Mouse (Mus musculus) midbrain, embryonic 14.5 days (tissue): ENCODE measurements at regions not wholly inside any gene's neighbourhood (a gene's known extent, or its start where the extent isn't known, plus 50 kb on each side); places are given as distances from the start of the nearest gene placed in this dataset.

Experiments
- ATAC-seq: fragments of 200-750 bp; cut with Nextera tagmentation; 2 replicates; pipeline ENCODE4 v1.8.0; 2017; ENCODE audit warnings: moderate number of reproducible peaks, moderate library complexity; ENCODE audit not compliant: low FRiP score, low TSS enrichment
- DNase-seq: peaks from one replicate; pipeline ENCODE4 v3.0.0-alpha.2; 2015
- H3K27ac ChIP-seq: fragments of 300-500 bp; sonication (generic); replicated peaks from 2 replicates; pipeline ENCODE4 v1.5.1; 2014; ENCODE audit warnings: mild to moderate bottlenecking, low read depth, low read length, moderate library complexity
- H3K27me3 ChIP-seq: fragments of 300-500 bp; sonication (generic); 2 replicates; pipeline ENCODE4 v1.6.1; 2014; ENCODE audit warnings: low read length, control low read depth, mixed read lengths; ENCODE audit not compliant: control insufficient read depth, insufficient read depth
- H3K36me3 ChIP-seq: fragments of 300-500 bp; sonication (generic); 2 replicates; pipeline ENCODE4 v1.6.1; 2014; ENCODE audit warnings: low read length, control low read depth; ENCODE audit not compliant: control insufficient read depth, insufficient read depth
- H3K4me1 ChIP-seq: fragments of 300-500 bp; sonication (generic); 2 replicates; pipeline ENCODE4 v1.6.1; 2014; ENCODE audit warnings: mild to moderate bottlenecking, antibody characterized with exemption, low read length, control low read depth; ENCODE audit not compliant: control insufficient read depth, insufficient read depth
- H3K4me2 ChIP-seq: fragments of 300-500 bp; sonication (generic); 2 replicates; pipeline ENCODE4 v1.6.1; 2014; ENCODE audit warnings: mild to moderate bottlenecking, low read length, moderate library complexity
- H3K4me3 ChIP-seq: fragments of 300-500 bp; sonication (generic); replicated peaks from 2 replicates; pipeline ENCODE4 v1.5.1; 2014; ENCODE audit warnings: low read depth, low read length
- H3K9ac ChIP-seq: fragments of 300-500 bp; sonication (generic); replicated peaks from 2 replicates; pipeline ENCODE4 v1.6.1; 2014; ENCODE audit warnings: mild to moderate bottlenecking, low read length, moderate library complexity
- H3K9me3 ChIP-seq: fragments of 300-500 bp; sonication (generic); 2 replicates; pipeline ENCODE4 v1.6.1; 2016; ENCODE audit warnings: low read length, control low read depth, mixed read lengths; ENCODE audit not compliant: control insufficient read depth
- WGBS: fragments of 180-500 bp; shearing (Covaris S2); extraction: QIAGEN DNeasy Blood & Tissue Kit; methylation state at CpG from one replicate; pipeline ENCODE4 v1.1.7; 2014; 5-methylcytosine and 5-hydroxymethylcytosine counted together

GRCm38 (mm10) chr13:110627732-110628131, 232.9 kb downstream of the Plk2 start:
- Histone ChIP-seq H3K9ac (no peak overlapping the region), H3K4me1 (peaks cover 4% of the 10 kb centered on the region; the same call in 1 of the 2 replicates), H3K9me3 (no peaks in the 10 kb centered on the region), H3K4me3 (no peak overlapping the region), H3K27me3 (no peaks in the 10 kb centered on the region), H3K27ac (peak overlapping the region; percentile 63; the same call in 1 of the 2 replicates), H3K36me3 (no peaks in the 10 kb centered on the region), H3K4me2 (no peak overlapping the region)
- 33% methylated on average over 9 of the region's 9 CpGs for WGBS
- ATAC-seq (no peak), DNase-seq (peak; percentile 53)

- Histone ChIP-seq H3K36me3 (no peaks in the 10 kb centered on the region), H3K9ac (no peak overlapping the region), H3K27ac (no peak overlapping the region), H3K9me3 (no peaks in the 10 kb centered on the region), H3K27me3 (no peaks in the 10 kb centered on the region), H3K4me1 (peaks cover 4% of the 10 kb centered on the region; the same call in 1 of the 2 replicates), H3K4me2 (no peak overlapping the region), H3K4me3 (no peak overlapping the region)
- 35% methylated on average over 1 of the region's 1 CpGs for WGBS
- no peak for ATAC-seq
- no peak for DNase-seq
These were observed 233.4 kb downstream of the Plk2 start for GRCm38 (mm10) chr13:110628201-110628600.

- WGBS: 93% methylated on average over 3 of the region's 3 CpGs
- no peak for DNase-seq
These were observed 238.5 kb downstream of the Plk2 start for GRCm38 (mm10) chr13:110633261-110633781.

GRCm38 (mm10) chr13:110633899-110634298, 239.1 kb downstream of the Plk2 start:
- Histone ChIP-seq H3K4me2 (no peak overlapping the region), H3K36me3 (no peaks in the 10 kb centered on the region), H3K9ac (no peak overlapping the region), H3K27ac (no peak overlapping the region), H3K9me3 (no peaks in the 10 kb centered on the region), H3K4me3 (no peak overlapping the region), H3K27me3 (no peaks in the 10 kb centered on the region), H3K4me1 (no peaks in the 10 kb centered on the region)
- 72% methylated on average over 1 of the region's 1 CpGs for WGBS
- DNase-seq: no peak
- ATAC-seq: no peak

More at GRCm38 (mm10) chr13:110633261-110633781, 238.5 kb downstream of the Plk2 start:
- no peak overlapping the region for H3K4me3 ChIP-seq
- H3K27ac ChIP-seq: no peak overlapping the region
- H3K4me2 ChIP-seq: no peak overlapping the region
- no peaks in the 10 kb centered on the region for H3K27me3 ChIP-seq
- no peaks in the 10 kb centered on the region for H3K9me3 ChIP-seq
- no peaks in the 10 kb centered on the region for H3K4me1 ChIP-seq
- no peak overlapping the region for H3K9ac ChIP-seq
- ATAC-seq: no peak
- no peaks in the 10 kb centered on the region for H3K36me3 ChIP-seq

GRCm38 (mm10) chr13:110642792-110643191, 247.9 kb downstream of the Plk2 start:
- no peak overlapping the region for H3K9ac ChIP-seq
- no peaks in the 10 kb centered on the region for H3K27me3 ChIP-seq
- ATAC-seq (no peak), DNase-seq (no peak)
- H3K4me2 ChIP-seq: no peak overlapping the region
- H3K9me3 ChIP-seq: no peaks in the 10 kb centered on the region
- WGBS: 80% methylated on average over 3 of the region's 3 CpGs
- no peaks in the 10 kb centered on the region for H3K36me3 ChIP-seq
- 0 out of 2 replicates have a peak overlapping the region, but pooled peaks have one; percentile 38 for H3K27ac ChIP-seq
- H3K4me3 ChIP-seq: no peak overlapping the region
- peaks cover 4% of the 10 kb centered on the region; the same call in 1 of the 2 replicates for H3K4me1 ChIP-seq

- Histone ChIP-seq H3K4me2 (peak overlapping the region; percentile 29), H3K4me3 (no peak overlapping the region), H3K27ac (0 out of 2 replicates have a peak overlapping the region, but pooled peaks have one; percentile 38), H3K9ac (no peak overlapping the region), H3K36me3 (no peaks in the 10 kb centered on the region), H3K27me3 (no peaks in the 10 kb centered on the region), H3K9me3 (no peaks in the 10 kb centered on the region), H3K4me1 (peaks cover 4% of the 10 kb centered on the region; the same call in 1 of the 2 replicates)
- DNase-seq (peak; percentile 77), ATAC-seq (peak; percentile 43; the same call in 1 of the 2 replicates)
- WGBS: 30% methylated on average over 11 of the region's 11 CpGs
These were observed 248.5 kb downstream of the Plk2 start for GRCm38 (mm10) chr13:110643198-110643896.

GRCm38 (mm10) chr13:110643897-110644213, 249.0 kb downstream of the Plk2 start:
- Histone ChIP-seq H3K4me1 (peaks cover 4% of the 10 kb centered on the region), H3K9ac (no peak overlapping the region), H3K27me3 (no peaks in the 10 kb centered on the region), H3K9me3 (no peaks in the 10 kb centered on the region), H3K4me2 (peak overlapping the region; percentile 29), H3K36me3 (no peaks in the 10 kb centered on the region), H3K27ac (no peak overlapping the region), H3K4me3 (no peak overlapping the region)
- no peak for DNase-seq
- 52% methylated on average over 3 of the region's 3 CpGs for WGBS
- ATAC-seq: no peak

- no peak overlapping the region for H3K4me2 ChIP-seq
- 37% methylated on average over 1 of the region's 1 CpGs for WGBS
- no peak overlapping the region for H3K4me3 ChIP-seq
- no peak overlapping the region for H3K9ac ChIP-seq
- peaks cover 10% of the 10 kb centered on the region; the same call in 1 of the 2 replicates for H3K4me1 ChIP-seq
- H3K36me3 ChIP-seq: no peaks in the 10 kb centered on the region
- no peak for ATAC-seq
- H3K27ac ChIP-seq: no peak overlapping the region
- H3K9me3 ChIP-seq: no peaks in the 10 kb centered on the region
- DNase-seq: no peak
- H3K27me3 ChIP-seq: no peaks in the 10 kb centered on the region
These were observed 254.5 kb downstream of the Plk2 start for GRCm38 (mm10) chr13:110649378-110649777.
